Mouse (Mus musculus): ENCODE data around the gene Tox4. TPM values are rescaled to one million over a fixed set of nuclear protein-coding genes. Genes with fewer than 3 reads are reported as not detected.

Tox4 gene
- 52.4 and 58.5 TPM in 2 replicates for polyA plus RNA-seq (2016; fragmentation: Nextera tagmentation; extraction: Ambion mirVana)

DNA sequence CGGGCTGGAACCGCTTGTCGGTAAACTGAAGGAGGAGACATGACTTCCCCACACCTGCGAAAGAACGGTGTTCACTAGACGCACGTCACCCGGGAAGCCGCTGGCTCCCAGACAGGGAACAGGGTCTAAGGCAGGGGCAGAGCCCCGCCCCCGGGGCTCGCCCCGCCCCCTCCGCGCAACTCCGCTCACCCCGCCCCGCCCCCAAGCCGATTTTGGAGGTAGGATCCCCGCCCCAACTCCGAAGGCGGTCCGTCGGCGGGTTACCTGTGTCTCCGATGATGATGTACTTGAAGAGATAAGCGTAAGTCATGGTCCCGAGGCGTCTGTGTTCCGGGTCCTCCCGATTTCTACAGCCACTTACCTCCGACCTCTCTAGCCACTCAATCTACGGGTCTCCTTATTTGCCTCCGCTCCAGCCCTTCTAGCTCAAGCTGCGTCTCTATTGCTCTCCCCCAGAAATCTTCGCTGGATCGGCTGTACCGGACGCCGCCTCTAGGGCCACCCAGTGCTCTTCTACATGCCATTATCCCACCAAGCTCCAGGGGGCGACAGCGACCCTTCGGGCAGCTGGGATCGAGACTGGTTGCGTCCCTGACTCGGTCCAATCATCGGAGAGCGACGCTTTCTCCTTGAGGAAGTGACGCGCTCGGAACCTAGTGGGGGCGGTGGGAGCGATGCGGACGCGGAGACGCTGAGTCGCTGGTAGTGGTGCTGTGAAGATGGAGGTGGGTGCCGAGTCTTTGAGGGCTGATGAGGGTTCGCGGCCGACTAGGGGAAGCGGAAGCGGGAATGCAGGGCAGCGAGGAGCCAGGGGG lies at the start of gene Tox4, which contains the start of gene Rab2b:
Gene Tox4 (plus strand): TSS at position 215 of the 815 bp plus-strand sequence.
Gene Rab2b (minus strand): TSS at position 614 of the 815 bp plus-strand sequence.
- ATAC-seq (ENCODE audit: low FRiP score) = peak; percentile 97

GRCm38 (mm10) chr14:52232249-52232648 lies 46.7 kb upstream of the Tox4 start:
- no peak for ATAC-seq (ENCODE audit: low FRiP score)
- no peaks in the 10 kb centered on the region for H3K9me3 ChIP-seq
- no peak overlapping the region for H3K4me3 ChIP-seq (replicated peaks)
- 88% methylated on average over 6 of the region's 6 CpGs for WGBS
- H3K27ac ChIP-seq = no peak overlapping the region
- H3K27me3 ChIP-seq = no peaks in the 10 kb centered on the region
- H3K36me3 ChIP-seq (replicated peaks) = peaks cover 97% of the 10 kb centered on the region
- H3K4me2 ChIP-seq = no peak overlapping the region
- no peaks in the 10 kb centered on the region for H3K4me1 ChIP-seq
- H3K9ac ChIP-seq = no peak overlapping the region

More for the DNA sequence above, at the start of gene Tox4, which contains the start of gene Rab2b:
- Histone ChIP-seq H3K9ac (peak within 1 kb of the TSS; percentile 90), H3K4me1 (peaks cover 11% of the 10 kb centered on the region), H3K36me3 (replicated peaks) (peaks cover 12% of the 10 kb centered on the region), H3K4me3 (replicated peaks) (peak within 1 kb of the TSS; percentile 92), H3K9me3 (no peaks in the 10 kb centered on the region), H3K27me3 (no peaks in the 10 kb centered on the region), H3K27ac (peak within 1 kb of the TSS; percentile 86), H3K4me2 (peak within 1 kb of the TSS; percentile 63)
- under 1% methylated on average over 61 of the region's 66 CpGs for WGBS

DNA sequence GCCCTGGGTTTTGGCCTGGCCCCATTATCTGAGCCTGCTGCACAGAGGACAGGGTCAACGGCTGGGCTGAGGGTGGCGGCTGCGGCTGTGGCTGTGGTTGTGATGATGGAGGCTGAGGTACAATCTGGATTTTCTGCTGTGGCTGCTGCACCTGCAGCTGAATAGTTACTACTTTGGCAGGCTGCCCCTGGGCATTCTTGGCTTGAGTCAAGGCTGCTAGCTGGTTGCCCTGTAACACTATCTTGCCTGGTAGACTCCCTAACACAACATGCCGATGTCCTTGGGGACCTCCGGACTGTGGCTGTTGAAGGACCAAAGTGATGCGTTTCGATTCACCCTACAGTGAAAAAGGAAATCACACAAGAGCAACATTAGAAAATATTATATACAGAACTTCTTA lies 43.8 kb upstream of the Tox4 start:
- Histone ChIP-seq H3K4me3 (replicated peaks) (no peak overlapping the region), H3K27ac (no peak overlapping the region), H3K9me3 (no peaks in the 10 kb centered on the region), H3K9ac (no peak overlapping the region), H3K4me1 (no peaks in the 10 kb centered on the region), H3K36me3 (replicated peaks) (peaks cover 73% of the 10 kb centered on the region), H3K4me2 (no peak overlapping the region), H3K27me3 (no peaks in the 10 kb centered on the region)
- 97% methylated on average over 7 of the region's 7 CpGs for WGBS
- ATAC-seq (ENCODE audit: low FRiP score) = no peak

- Histone ChIP-seq H3K27me3 (no peaks in the 10 kb centered on the region), H3K27ac (no peak overlapping the region), H3K9ac (no peak overlapping the region), H3K4me2 (no peak overlapping the region), H3K9me3 (no peaks in the 10 kb centered on the region), H3K36me3 (replicated peaks) (peaks cover 67% of the 10 kb centered on the region), H3K4me3 (replicated peaks) (no peak overlapping the region), H3K4me1 (no peaks in the 10 kb centered on the region)
- ATAC-seq (ENCODE audit: low FRiP score) = no peak
- WGBS = 93% methylated on average over 1 of the region's 1 CpGs
Observed at GRCm38 (mm10) chr14:52236216-52236615, 42.7 kb upstream of the Tox4 start.

DNA sequence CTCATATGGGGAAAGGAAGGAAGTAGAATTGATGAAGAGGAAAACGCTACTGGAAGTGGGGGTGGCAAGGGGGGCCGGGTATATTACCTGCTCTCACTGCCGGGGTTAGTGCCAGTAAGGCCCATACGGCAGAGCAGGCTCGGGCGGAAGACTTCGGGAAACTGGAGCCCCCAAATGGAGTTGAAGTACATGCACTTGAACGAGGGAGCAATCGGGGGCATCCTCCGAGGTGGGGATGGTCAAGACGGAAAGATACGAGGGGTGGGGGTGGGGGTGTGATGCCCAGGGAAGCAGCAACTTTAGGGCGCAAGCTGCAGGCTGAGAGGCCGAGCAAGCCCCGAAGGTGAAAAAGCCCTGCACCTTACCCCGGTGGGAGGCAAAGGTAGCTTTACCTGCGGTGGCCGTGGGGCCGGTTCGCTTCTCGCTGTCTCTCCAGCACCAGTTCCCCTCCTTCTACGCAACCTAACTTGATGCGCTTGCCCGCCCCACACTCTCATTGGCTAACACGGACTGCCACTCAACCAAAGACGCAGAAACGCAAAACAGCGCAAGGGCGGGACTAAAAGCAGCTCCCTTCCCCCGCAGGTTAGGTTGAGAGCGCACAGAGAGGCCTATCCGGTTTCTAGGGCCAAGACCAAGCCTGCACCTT lies 34.8 kb upstream of the Tox4 start:
- Histone ChIP-seq H3K27ac (peak overlapping the region; percentile 50; the same call in 1 of the 2 replicates), H3K4me2 (peak overlapping the region; percentile 91), H3K36me3 (replicated peaks) (peaks cover 5% of the 10 kb centered on the region; the same call in 1 of the 2 replicates), H3K27me3 (no peaks in the 10 kb centered on the region), H3K4me1 (peaks cover 15% of the 10 kb centered on the region), H3K4me3 (replicated peaks) (peak overlapping the region; percentile 80), H3K9me3 (no peaks in the 10 kb centered on the region), H3K9ac (peak overlapping the region; percentile 87)
- peak; percentile 100 for ATAC-seq (ENCODE audit: low FRiP score)
- under 1% methylated on average over 32 of the region's 32 CpGs for WGBS

- Histone ChIP-seq H3K36me3 (replicated peaks) (peaks cover 5% of the 10 kb centered on the region; the same call in 1 of the 2 replicates), H3K27me3 (no peaks in the 10 kb centered on the region), H3K9me3 (no peaks in the 10 kb centered on the region), H3K9ac (peak overlapping the region; percentile 87), H3K27ac (peak overlapping the region; percentile 15; the same call in 1 of the 2 replicates), H3K4me2 (peak overlapping the region; percentile 91), H3K4me3 (replicated peaks) (peak overlapping the region; percentile 80), H3K4me1 (peaks cover 15% of the 10 kb centered on the region)
- no peak; the same call in none of the 2 replicates for ATAC-seq (ENCODE audit: low FRiP score)
- 10% methylated on average over 7 of the region's 7 CpGs for WGBS
Observed at GRCm38 (mm10) chr14:52244690-52245042, 34.3 kb upstream of the Tox4 start.

GRCm38 (mm10) chr14:52246129-52246528 lies 32.8 kb upstream of the Tox4 start:
- H3K36me3 ChIP-seq (replicated peaks) = no peaks in the 10 kb centered on the region
- H3K4me3 ChIP-seq (replicated peaks) = no peak overlapping the region
- H3K4me2 ChIP-seq = no peak overlapping the region
- H3K9ac ChIP-seq = no peak overlapping the region
- no peak overlapping the region for H3K27ac ChIP-seq
- 89% methylated on average over 4 of the region's 4 CpGs for WGBS
- H3K4me1 ChIP-seq = peaks cover 15% of the 10 kb centered on the region
- H3K27me3 ChIP-seq = no peaks in the 10 kb centered on the region
- no peak for ATAC-seq (ENCODE audit: low FRiP score)
- no peaks in the 10 kb centered on the region for H3K9me3 ChIP-seq

DNA sequence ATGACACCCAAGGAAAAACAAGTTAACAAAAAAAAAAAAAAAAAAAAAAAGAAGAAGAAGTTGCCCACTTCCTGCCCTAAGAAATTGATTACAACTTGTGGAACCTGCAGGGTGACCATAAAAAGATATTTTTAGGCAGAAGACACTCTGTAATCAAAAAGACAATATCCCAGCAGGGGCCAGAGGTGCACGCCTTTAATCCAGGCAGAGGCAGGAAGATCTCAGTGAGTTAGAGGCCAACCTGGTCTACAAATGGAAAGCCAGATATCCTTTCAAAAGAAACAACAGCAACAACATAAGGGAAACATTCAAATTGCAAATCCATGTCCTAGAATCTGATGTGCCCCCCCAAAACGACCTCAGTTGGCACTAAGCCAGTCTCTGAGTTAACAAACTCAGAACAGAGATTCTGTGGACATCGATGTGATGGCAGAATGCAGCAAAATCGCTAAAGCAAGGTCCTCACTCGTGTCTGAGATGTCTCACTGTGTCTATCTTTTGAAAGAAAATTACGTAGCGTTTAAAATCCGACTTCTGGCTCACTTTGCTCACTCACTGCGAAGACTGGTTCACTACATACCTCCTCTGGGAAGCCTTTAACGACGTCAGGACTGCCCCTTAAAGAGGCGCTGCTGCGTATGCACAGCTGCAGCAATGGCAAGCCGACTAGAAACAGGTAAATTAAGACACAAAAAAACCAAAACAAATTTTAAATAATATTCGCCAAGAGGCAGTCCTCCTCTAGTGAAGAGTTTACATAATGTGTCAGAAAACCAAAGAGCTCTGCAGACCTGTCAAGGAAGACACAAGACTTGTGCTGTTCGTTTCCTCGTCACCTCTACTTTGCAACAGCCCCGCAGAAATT lies 22.4 kb upstream of the Tox4 start:
- peak overlapping the region; percentile 87 for H3K9ac ChIP-seq
- no peaks in the 10 kb centered on the region for H3K36me3 ChIP-seq (replicated peaks)
- H3K4me3 ChIP-seq (replicated peaks) = peak overlapping the region; percentile 84
- H3K4me2 ChIP-seq = peak overlapping the region; percentile 72
- 9% methylated on average over 18 of the region's 18 CpGs for WGBS
- H3K4me1 ChIP-seq = peaks cover 23% of the 10 kb centered on the region
- H3K27ac ChIP-seq = peak overlapping the region; percentile 94
- H3K27me3 ChIP-seq = no peaks in the 10 kb centered on the region
- H3K9me3 ChIP-seq = no peaks in the 10 kb centered on the region
- ATAC-seq (ENCODE audit: low FRiP score) = no peak

DNA sequence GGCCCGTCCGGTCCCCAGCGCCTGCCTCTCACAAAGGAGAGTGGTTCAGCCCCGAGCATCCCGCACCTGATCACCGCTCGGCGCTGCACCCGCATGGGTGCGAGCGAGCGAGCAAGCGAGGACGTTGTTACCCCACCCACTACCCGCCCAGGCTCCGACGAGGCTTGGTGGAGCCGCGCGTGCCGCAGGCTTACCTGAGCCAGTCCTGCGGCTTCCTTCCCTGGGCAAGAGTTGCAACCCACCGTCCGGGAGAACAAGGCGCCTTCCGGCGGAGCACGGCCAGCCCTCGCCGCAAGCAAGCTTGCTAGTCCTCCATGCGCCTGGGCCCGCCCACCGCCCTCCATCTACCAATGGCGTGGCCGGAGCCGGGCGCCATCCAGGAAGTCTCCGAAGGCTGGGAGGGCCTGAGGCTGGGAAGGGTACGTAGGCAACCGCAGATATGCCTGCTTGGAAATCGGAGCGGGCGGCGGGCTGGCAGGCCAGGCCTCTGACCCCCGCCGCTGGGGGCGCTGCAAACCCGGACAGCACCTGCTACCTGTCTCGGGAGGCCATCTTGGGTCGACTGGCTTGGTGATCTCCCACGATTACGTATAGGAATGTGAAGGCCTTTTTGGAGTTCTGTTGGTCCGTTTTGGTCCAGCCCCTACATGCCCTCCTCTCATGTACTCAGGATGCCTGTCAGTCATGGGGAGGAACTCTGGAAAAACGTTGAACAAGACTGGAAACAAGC lies 21.3 kb upstream of the Tox4 start, which contains the start of gene Chd8:
Gene Chd8 (minus strand): TSS at position 297 of the 730 bp plus-strand sequence.
- H3K9me3 ChIP-seq = no peaks in the 10 kb centered on the region
- peak within 1 kb of the TSS; percentile 87 for H3K9ac ChIP-seq
- no peaks in the 10 kb centered on the region for H3K27me3 ChIP-seq
- ATAC-seq (ENCODE audit: low FRiP score) = peak; percentile 100
- peaks cover 3% of the 10 kb centered on the region; the same call in 1 of the 2 replicates for H3K36me3 ChIP-seq (replicated peaks)
- peaks cover 23% of the 10 kb centered on the region for H3K4me1 ChIP-seq
- H3K27ac ChIP-seq = peak within 1 kb of the TSS; percentile 94
- H3K4me3 ChIP-seq (replicated peaks) = peak within 1 kb of the TSS; percentile 84
- under 1% methylated on average over 54 of the region's 54 CpGs for WGBS
- peak within 1 kb of the TSS; percentile 72 for H3K4me2 ChIP-seq

DNA sequence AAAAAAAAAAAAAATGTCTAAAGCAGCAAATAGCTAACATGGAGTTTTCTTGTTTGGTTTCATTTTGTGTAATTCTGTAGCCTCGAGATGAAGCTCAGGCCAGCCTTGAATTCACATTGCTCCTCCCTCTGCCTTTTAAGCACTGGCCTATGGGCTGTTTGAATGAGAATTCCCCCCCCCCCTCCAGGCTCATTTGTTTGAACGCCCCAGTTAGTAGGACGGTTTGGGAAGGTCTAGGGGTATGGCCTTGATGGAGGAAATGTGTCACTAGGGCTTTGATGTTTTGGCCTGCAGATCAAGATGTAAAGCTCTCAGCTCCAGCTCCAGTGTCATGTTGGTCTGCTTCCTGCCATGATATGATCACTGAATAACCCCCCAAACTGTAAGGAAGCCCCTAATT lies 6.2 kb upstream of the Tox4 start:
- Histone ChIP-seq H3K27me3 (no peaks in the 10 kb centered on the region), H3K4me1 (no peaks in the 10 kb centered on the region), H3K4me2 (no peak overlapping the region), H3K27ac (no peak overlapping the region), H3K9me3 (no peaks in the 10 kb centered on the region), H3K4me3 (replicated peaks) (no peak overlapping the region), H3K9ac (no peak overlapping the region), H3K36me3 (replicated peaks) (peaks cover 23% of the 10 kb centered on the region)
- ATAC-seq (ENCODE audit: low FRiP score) = no peak
- WGBS = 66% methylated on average over 3 of the region's 3 CpGs

- no peak for ATAC-seq (ENCODE audit: low FRiP score)
- Histone ChIP-seq H3K27me3 (no peaks in the 10 kb centered on the region), H3K9ac (no peak overlapping the region), H3K4me2 (no peak overlapping the region), H3K27ac (no peak overlapping the region), H3K4me3 (replicated peaks) (no peak overlapping the region), H3K9me3 (no peaks in the 10 kb centered on the region), H3K36me3 (replicated peaks) (peaks cover 17% of the 10 kb centered on the region), H3K4me1 (peaks cover 11% of the 10 kb centered on the region)
- 93% methylated on average over 4 of the region's 4 CpGs for WGBS
Observed at GRCm38 (mm10) chr14:52277210-52277609, 1.7 kb upstream of the Tox4 start.
